Mouse (Mus musculus): Measurements from ENCODE around the gene Urb2. TPM values are rescaled to one million over a fixed set of nuclear protein-coding genes. Genes with fewer than 3 reads are reported as not detected.

The Urb2 gene
- polyA plus RNA-seq, 1 experiment from 2014 or later = 6.9 TPM

- no peak for DNase-seq (ENCODE audit: low spot score)
- WGBS = 79% methylated on average over 5 of the region's 5 CpGs
- Histone ChIP-seq H3K9me3 (no peaks in the 10 kb centered on the region), H3K4me1 (peaks cover 12% of the 10 kb centered on the region), H3K27me3 (ENCODE audit: insufficient read depth, poor library complexity, severe bottlenecking) (peaks cover 21% of the 10 kb centered on the region), H3K4me3 (no peak overlapping the region), H3K36me3 (no peaks in the 10 kb centered on the region), H3K27ac (no peak overlapping the region)
These were observed 67.7 kb downstream of the Urb2 start for GRCm38 (mm10) chr8:124089016-124089415.

DNA sequence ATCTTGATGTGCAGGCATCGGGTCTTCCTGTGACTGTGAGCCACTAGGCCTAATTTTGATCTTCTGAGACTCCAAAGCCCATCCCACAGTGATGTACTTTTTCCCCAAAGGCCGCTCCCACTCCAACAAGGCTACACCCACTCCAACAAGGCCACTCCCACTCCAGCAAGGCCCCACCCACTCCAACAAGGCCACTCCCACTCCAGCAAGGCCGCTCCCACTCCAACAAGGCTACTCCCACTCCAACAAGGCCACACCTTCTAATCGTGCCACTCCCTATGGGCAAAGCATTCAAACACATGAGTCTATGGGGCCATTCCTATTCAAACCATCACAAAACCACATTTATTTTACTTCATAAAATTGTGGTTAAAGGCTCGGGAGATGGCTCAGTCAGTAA, 69.2 kb downstream of the Urb2 start:
- no peak for DNase-seq (ENCODE audit: low spot score)
- 93% methylated on average over 5 of the region's 5 CpGs for WGBS
- peaks cover 8% of the 10 kb centered on the region for H3K4me1 ChIP-seq

More for the DNA sequence above, 69.2 kb downstream of the Urb2 start:
- H3K36me3 ChIP-seq = no peaks in the 10 kb centered on the region
- no peak overlapping the region for H3K27ac ChIP-seq
- peaks cover 21% of the 10 kb centered on the region for H3K27me3 ChIP-seq (ENCODE audit: insufficient read depth, poor library complexity, severe bottlenecking)
- no peaks in the 10 kb centered on the region for H3K9me3 ChIP-seq
- H3K4me3 ChIP-seq = no peak overlapping the region

MicroRNA genes within 50 kb of the gene (microRNA counts, 519-probe panel; counts per million panel counts)
- not detected for microRNA mmu-miR-1967

Small RNAs within 50 kb of the gene (microRNA-seq; reads per million reads assigned to microRNA genes)
- gene Mir1967 = not detected

Other genes starting within 250 kb of the Urb2 start
- gene Rab4a, start 215.5 kb upstream of the Urb2 start, polyA plus RNA-seq (2016; fragmentation: Nextera tagmentation; extraction: Ambion mirVana) = 65.9 and 68.9 TPM in 2 replicates
- gene Ccsap, start 161.3 kb upstream of the Urb2 start, polyA plus RNA-seq (2016; fragmentation: Nextera tagmentation; extraction: Ambion mirVana) = 3.7 and 4.0 TPM in 2 replicates
- gene Acta1, start 126.8 kb upstream of the Urb2 start, polyA plus RNA-seq (2016; fragmentation: Nextera tagmentation; extraction: Ambion mirVana) = 630 and 944 TPM in 2 replicates
- gene Nup133, start 72.2 kb upstream of the Urb2 start, polyA plus RNA-seq (2016; fragmentation: Nextera tagmentation; extraction: Ambion mirVana) = 34.1 and 37.8 TPM in 2 replicates
- gene Abcb10, start 38.4 kb upstream of the Urb2 start, polyA plus RNA-seq (2016; fragmentation: Nextera tagmentation; extraction: Ambion mirVana) = 41.6 and 47.7 TPM in 2 replicates
- gene Taf5l, start 111 bp upstream of the Urb2 start, polyA plus RNA-seq (2016; fragmentation: Nextera tagmentation; extraction: Ambion mirVana) = 37.4 and 40.4 TPM in 2 replicates
- 44.7 and 59.3 TPM in 2 replicates for gene Galnt2, start 209.9 kb downstream of the Urb2 start, polyA plus RNA-seq (2016; fragmentation: Nextera tagmentation; extraction: Ambion mirVana)

Data from heart, embryonic 10.5 days (tissue).